Mouse (Mus musculus) kidney, embryonic 16.5 days (tissue): ENCODE results near the gene Btnl9. TPM values are rescaled to one million over a fixed set of nuclear protein-coding genes. Genes with fewer than 3 reads are reported as not detected.
"Not testable (repeated sequence)": the region's sequence is repeated elsewhere in the genome, so short reads cannot be mapped to it uniquely, and the experiment has no call there.

Experiments used
- ATAC-seq: fragments of 200-750 bp; cut with Nextera tagmentation; 2 replicates; pipeline ENCODE4 v1.8.0; 2017; ENCODE audit warnings: moderate TSS enrichment; ENCODE audit not compliant: low FRiP score, low TSS enrichment
- H3K27ac ChIP-seq: fragments of 300-500 bp; sonication (generic); 2 replicates; pipeline ENCODE4 v1.5.1; 2014; ENCODE audit warnings: low read length
- H3K27me3 ChIP-seq: fragments of 300-500 bp; sonication (generic); 2 replicates; pipeline ENCODE4 v1.6.1; 2014; ENCODE audit warnings: low read length, control low read depth, mixed read lengths; ENCODE audit not compliant: insufficient read depth
- H3K36me3 ChIP-seq: fragments of 300-500 bp; sonication (generic); 2 replicates; pipeline ENCODE4 v1.6.1; 2014; ENCODE audit warnings: low read length, control low read depth, mixed read lengths; ENCODE audit not compliant: insufficient read depth
- H3K4me1 ChIP-seq: fragments of 300-500 bp; sonication (generic); 2 replicates; pipeline ENCODE4 v1.6.1; 2014; ENCODE audit warnings: low read length, control low read depth, mixed read lengths; ENCODE audit not compliant: insufficient read depth
- H3K4me2 ChIP-seq: fragments of 300-500 bp; sonication (generic); replicated peaks from 2 replicates; pipeline ENCODE4 v1.6.1; 2014; ENCODE audit warnings: low read depth, low read length
- H3K4me3 ChIP-seq: fragments of 300-500 bp; sonication (generic); 2 replicates; pipeline ENCODE4 v1.5.1; 2014; ENCODE audit warnings: mild to moderate bottlenecking, low read length
- H3K9ac ChIP-seq: fragments of 300-500 bp; sonication (generic); replicated peaks from 2 replicates; pipeline ENCODE4 v1.6.1; 2014; ENCODE audit warnings: low read length
- H3K9me3 ChIP-seq: fragments of 300-500 bp; sonication (generic); 2 replicates; pipeline ENCODE4 v1.6.1; 2016; ENCODE audit warnings: low read length, control low read depth
- WGBS: fragments of 180-500 bp; shearing (Covaris S2); extraction: QIAGEN DNeasy Blood & Tissue Kit; methylation state at CpG from one replicate; pipeline ENCODE4 v1.1.7; 2014; 5-methylcytosine and 5-hydroxymethylcytosine counted together
- polyA plus RNA-seq: library from polyadenylated mRNA; unstranded; fragments of >200 nt; fragmentation: Nextera tagmentation; extraction: Ambion mirVana; gene quantifications from 2 replicates; pipeline ENCODE4 v1.2.1, GENCODE M21; 2015

The Btnl9 gene
- polyA plus RNA-seq, 1 experiment from 2014 or later, result 4.6 TPM

GRCm38 (mm10) chr11:49187701-49188100 is 742 bp upstream of the Btnl9 start:
- ATAC-seq, result no peak
- Histone ChIP-seq H3K9ac (no peak overlapping the region), H3K9me3 (no peaks in the 10 kb centered on the region), H3K4me3 (no peak overlapping the region), H3K27ac (peak overlapping the region; percentile 55), H3K27me3 (no peaks in the 10 kb centered on the region), H3K4me1 (no peaks in the 10 kb centered on the region), H3K36me3 (no peaks in the 10 kb centered on the region), H3K4me2 (no peak overlapping the region)
- WGBS, result 82% methylated on average over 10 of the region's 10 CpGs

DNA sequence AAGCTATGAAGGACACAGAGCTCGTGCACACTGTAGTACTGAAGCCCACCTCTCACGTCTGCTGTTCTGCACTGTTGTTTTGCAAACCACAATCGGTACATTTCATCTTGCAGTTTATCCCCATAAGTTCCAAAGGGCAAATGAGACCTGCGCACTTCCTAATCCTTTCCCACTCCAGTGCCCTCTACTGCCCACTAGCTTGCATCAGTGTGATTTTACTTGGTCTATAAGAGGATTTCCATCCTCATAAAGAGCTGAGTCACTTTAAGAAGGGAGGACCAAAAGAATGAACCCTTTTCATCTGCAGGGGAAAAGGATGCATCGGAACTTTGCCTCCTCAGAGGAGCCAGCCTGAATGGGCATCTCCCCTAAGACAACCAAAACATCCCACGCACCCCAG is 507 bp downstream of the Btnl9 start:
- ATAC-seq, result no peak
- peak overlapping the region; percentile 51 for H3K27ac ChIP-seq
- H3K4me3 ChIP-seq, result peak overlapping the region; percentile 11; the same call in 1 of the 2 replicates
- 80% methylated on average over 6 of the region's 6 CpGs for WGBS
- no peaks in the 10 kb centered on the region for H3K9me3 ChIP-seq
- no peaks in the 10 kb centered on the region for H3K27me3 ChIP-seq
- H3K4me2 ChIP-seq, result peak overlapping the region; percentile 4; the same call in 1 of the 2 replicates
- H3K36me3 ChIP-seq, result no peaks in the 10 kb centered on the region
- H3K4me1 ChIP-seq, result no peaks in the 10 kb centered on the region
- no peak overlapping the region for H3K9ac ChIP-seq

DNA sequence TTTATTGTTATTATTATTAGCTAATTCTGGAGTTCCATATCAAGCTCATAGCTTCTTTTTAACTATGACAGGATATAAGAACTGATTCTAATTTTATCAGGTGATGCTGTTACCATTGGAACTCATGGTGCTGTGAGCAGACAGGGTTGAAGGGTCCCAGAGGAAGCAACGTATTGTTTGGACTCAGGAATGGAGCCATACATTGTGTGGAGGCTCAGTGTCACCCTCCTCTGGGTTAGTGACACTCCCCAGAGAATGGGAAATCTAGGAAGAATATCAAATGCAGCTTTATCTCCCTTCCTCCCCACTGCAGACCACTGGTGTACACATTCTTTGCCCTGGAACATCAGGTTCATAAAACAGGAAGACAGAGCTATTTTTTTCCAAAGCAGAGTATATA is 3.8 kb downstream of the Btnl9 start:
- ATAC-seq, result no peak
- no peak overlapping the region for H3K4me2 ChIP-seq

GRCm38 (mm10) chr11:49176047-49176779 is 10.7 kb downstream of the Btnl9 start:
- ATAC-seq, H3K9me3 ChIP-seq: not testable (repeated sequence)

More for the DNA sequence above, 3.8 kb downstream of the Btnl9 start:
- Histone ChIP-seq H3K27ac (no peak overlapping the region), H3K4me1 (no peaks in the 10 kb centered on the region), H3K4me3 (no peak overlapping the region), H3K27me3 (no peaks in the 10 kb centered on the region), H3K9ac (no peak overlapping the region), H3K9me3 (no peaks in the 10 kb centered on the region), H3K36me3 (no peaks in the 10 kb centered on the region)
- 68% methylated on average over 1 of the region's 1 CpGs for WGBS

GRCm38 (mm10) chr11:49175345-49175744 is 11.6 kb downstream of the Btnl9 start:
- Histone ChIP-seq H3K4me3 (no peak overlapping the region), H3K4me2 (no peak overlapping the region)
- 91% methylated on average over 8 of the region's 8 CpGs for WGBS

More at GRCm38 (mm10) chr11:49176047-49176779, 10.7 kb downstream of the Btnl9 start:
- not testable (repeated sequence) for H3K4me2 ChIP-seq, H3K4me1 ChIP-seq, H3K27me3 ChIP-seq, H3K36me3 ChIP-seq, H3K4me3 ChIP-seq, H3K9ac ChIP-seq, H3K27ac ChIP-seq
- 67% methylated on average over 4 of the region's 4 CpGs for WGBS

DNA sequence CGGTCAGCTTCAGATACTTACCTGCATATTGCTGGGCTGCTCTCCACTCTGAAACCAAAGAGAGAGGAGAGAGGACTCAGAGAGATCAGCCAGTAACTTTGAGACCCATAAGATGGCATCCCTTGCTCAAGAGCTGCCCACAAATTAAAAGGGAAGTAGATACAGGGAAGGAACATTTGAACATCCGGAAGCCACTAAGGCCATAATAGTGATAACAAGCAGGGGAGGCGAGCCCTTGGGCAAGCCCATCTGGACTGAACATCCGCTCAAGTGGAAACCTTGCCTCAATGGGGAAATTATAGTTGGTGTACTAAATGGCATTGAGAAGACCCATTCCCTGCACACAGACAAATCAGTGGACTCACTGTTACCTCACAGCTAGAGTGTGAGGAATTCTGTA is 16.4 kb downstream of the Btnl9 start:
- Histone ChIP-seq H3K4me2 (no peak overlapping the region), H3K9me3 (peaks cover 4% of the 10 kb centered on the region; the same call in 1 of the 2 replicates), H3K4me1 (peaks cover 5% of the 10 kb centered on the region; the same call in 1 of the 2 replicates), H3K9ac (no peak overlapping the region), H3K4me3 (no peak overlapping the region), H3K27me3 (peaks cover 10% of the 10 kb centered on the region; the same call in 1 of the 2 replicates), H3K36me3 (no peaks in the 10 kb centered on the region), H3K27ac (no peak overlapping the region)
- 97% methylated on average over 4 of the region's 4 CpGs for WGBS
- ATAC-seq, result no peak

More at GRCm38 (mm10) chr11:49175345-49175744, 11.6 kb downstream of the Btnl9 start:
- Histone ChIP-seq H3K27me3 (no peaks in the 10 kb centered on the region), H3K9ac (no peak overlapping the region), H3K9me3 (no peaks in the 10 kb centered on the region), H3K27ac (no peak overlapping the region), H3K4me1 (no peaks in the 10 kb centered on the region), H3K36me3 (no peaks in the 10 kb centered on the region)
- ATAC-seq, result no peak

DNA sequence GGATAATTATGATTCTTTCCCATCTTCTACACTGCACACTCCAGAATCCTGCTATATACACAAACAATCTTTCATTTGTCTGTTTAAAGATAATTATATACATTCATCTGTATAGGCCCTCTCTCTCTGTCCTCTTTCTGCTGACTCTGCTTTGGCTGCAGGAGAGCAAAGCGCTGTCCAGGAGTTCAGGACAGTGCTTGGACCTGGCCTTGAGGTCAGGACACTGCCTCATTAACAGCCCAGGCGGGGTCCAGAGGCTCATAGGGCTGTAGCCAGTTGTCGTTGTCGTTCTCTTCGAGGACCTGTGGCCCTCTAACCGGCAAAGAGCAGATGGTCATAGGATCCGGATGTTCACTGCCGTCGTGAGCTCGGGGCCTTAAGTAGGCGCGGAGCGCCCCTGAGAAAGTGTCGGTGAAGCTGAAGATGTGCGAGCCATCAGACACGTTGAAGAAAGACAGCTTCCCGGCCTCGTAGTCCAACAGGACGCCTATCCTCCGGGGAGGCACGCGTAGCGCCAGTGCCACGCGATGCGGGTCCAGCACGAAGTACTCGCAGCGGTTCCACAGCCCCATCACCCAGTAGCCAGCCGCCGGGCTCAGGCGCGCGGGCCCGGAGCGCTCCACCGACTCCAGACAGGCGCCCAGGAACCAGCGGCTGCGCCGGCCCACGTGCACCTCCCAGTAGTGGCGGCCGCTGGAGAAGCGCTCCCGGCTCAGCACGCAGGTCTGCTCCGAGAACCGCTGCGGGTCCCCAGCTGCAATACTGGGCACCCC is 17.9 kb downstream of the Btnl9 start:
- WGBS, result 6% methylated on average over 50 of the region's 50 CpGs
- H3K9me3 ChIP-seq, result peaks cover 4% of the 10 kb centered on the region; the same call in 1 of the 2 replicates
- no peak overlapping the region for H3K27ac ChIP-seq
- H3K27me3 ChIP-seq, result peaks cover 10% of the 10 kb centered on the region; the same call in 1 of the 2 replicates
- 0 out of 2 replicates have a peak overlapping the region, but pooled peaks have one; percentile 7 for H3K9ac ChIP-seq
- H3K36me3 ChIP-seq, result no peaks in the 10 kb centered on the region
- peak overlapping the region; percentile 35 for H3K4me3 ChIP-seq
- peaks cover 5% of the 10 kb centered on the region; the same call in 1 of the 2 replicates for H3K4me1 ChIP-seq
- peak overlapping the region; percentile 56 for H3K4me2 ChIP-seq
- peak; percentile 78 for ATAC-seq

DNA sequence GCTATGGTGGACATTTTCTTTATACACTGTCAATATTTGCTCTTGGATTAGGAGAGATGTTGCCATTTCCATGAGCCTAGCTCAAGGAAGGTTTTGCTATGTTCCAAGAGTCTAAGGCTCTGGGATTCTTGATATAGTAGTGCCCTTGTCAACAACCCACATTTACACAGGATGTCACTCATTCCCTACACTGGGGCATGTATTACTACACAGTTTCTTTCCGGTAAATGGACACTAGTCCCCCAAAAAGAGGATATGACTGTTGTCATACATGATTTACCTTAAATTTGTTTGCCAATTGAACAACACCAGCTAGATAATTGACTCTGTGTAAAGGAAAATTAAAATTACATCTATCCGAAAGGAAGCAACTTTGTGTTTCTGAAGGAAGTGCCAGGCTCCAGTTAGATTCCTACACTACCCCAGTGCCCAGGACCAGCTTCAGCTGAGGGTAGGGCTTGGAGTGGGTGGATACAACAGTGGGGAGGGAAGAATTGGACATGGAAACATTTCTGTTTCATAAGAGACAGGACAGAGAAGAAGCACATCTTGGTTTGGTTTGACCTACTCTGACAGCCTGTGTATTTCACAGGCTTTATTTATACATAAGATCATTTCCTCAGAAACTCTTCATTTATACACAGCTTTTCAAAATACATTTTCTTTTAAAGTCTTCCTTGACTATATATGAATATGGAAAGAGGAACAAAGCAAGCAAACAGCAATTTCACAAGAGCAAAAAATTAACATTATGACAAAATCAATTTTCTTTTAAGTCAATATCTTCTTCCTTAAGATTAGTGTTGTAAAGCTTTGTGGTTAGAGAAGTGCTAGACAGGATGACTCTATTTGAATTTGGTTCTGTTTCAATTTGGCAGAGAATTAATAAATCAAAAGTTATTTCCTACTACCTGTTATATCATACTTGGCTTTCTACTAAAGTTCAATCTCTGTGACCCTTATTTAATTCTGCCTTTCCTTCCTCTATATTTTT is 29.8 kb downstream of the Btnl9 start:
- Histone ChIP-seq H3K27me3 (no peaks in the 10 kb centered on the region), H3K36me3 (no peaks in the 10 kb centered on the region), H3K9me3 (no peaks in the 10 kb centered on the region), H3K4me1 (no peaks in the 10 kb centered on the region), H3K4me3 (no peak overlapping the region), H3K9ac (no peak overlapping the region), H3K27ac (no peak overlapping the region), H3K4me2 (no peak overlapping the region)
- ATAC-seq, result no peak
- WGBS, result 83% methylated on average over 2 of the region's 2 CpGs

- Histone ChIP-seq H3K9me3 (no peaks in the 10 kb centered on the region), H3K36me3 (no peaks in the 10 kb centered on the region), H3K27ac (no peak within 1 kb of the TSS), H3K27me3 (no peaks in the 10 kb centered on the region), H3K4me3 (no peak within 1 kb of the TSS), H3K4me2 (no peak within 1 kb of the TSS), H3K4me1 (no peaks in the 10 kb centered on the region), H3K9ac (no peak within 1 kb of the TSS)
- WGBS, result 81% methylated on average over 1 of the region's 1 CpGs
- no peak for ATAC-seq
Observed at GRCm38 (mm10) chr11:49154077-49154476, 32.9 kb downstream of the Btnl9 start, which contains the start of gene Olfr1394. TSS of gene Olfr1394 (plus strand) at chr11:49154377.
